Mouse (Mus musculus) liver, adult 2 months (tissue): ENCODE measurements around the gene Cmtm8. TPM values are rescaled to one million over a fixed set of nuclear protein-coding genes. Genes with fewer than 3 reads are reported as not detected.

Source experiments
- DNase-seq: peaks from one replicate; pipeline ENCODE4 v3.0.0-alpha.2; 2011; ENCODE audit warnings: low read depth, low spot score; ENCODE audit errors: extremely low read depth
- H3K27ac ChIP-seq: fragments of 200-500 bp; replicated peaks from 2 replicates; pipeline ENCODE4 v1.5.1; 2012; ENCODE audit warnings: low read depth, mild to moderate bottlenecking, control low read depth, inconsistent platforms, low read length; ENCODE audit not compliant: insufficient read depth
- H3K27me3 ChIP-seq: fragments of 200-500 bp; 2 replicates; pipeline ENCODE4 v1.6.1; 2012; ENCODE audit warnings: mild to moderate bottlenecking, moderate library complexity, low read length, inconsistent platforms; ENCODE audit not compliant: control insufficient read depth, insufficient read depth
- H3K36me3 ChIP-seq: fragments of 200-500 bp; 2 replicates; pipeline ENCODE4 v1.6.1; 2012; ENCODE audit warnings: low read length, inconsistent platforms; ENCODE audit not compliant: control insufficient read depth, insufficient read depth
- H3K4me1 ChIP-seq: fragments of 200-500 bp; 2 replicates; pipeline ENCODE4 v1.6.1; 2011; ENCODE audit warnings: low read length; ENCODE audit not compliant: control insufficient read depth, insufficient read depth
- H3K4me3 ChIP-seq: fragments of 200-500 bp; 2 replicates; pipeline ENCODE4 v1.5.1; 2011; ENCODE audit warnings: low read depth, mild to moderate bottlenecking, control low read depth, low read length, moderate library complexity; ENCODE audit not compliant: insufficient read depth
- H3K79me2 ChIP-seq: fragments of 200-500 bp; 2 replicates; pipeline ENCODE4 v1.6.1; 2012; ENCODE audit warnings: inconsistent platforms, mild to moderate bottlenecking, low read length, moderate library complexity; ENCODE audit not compliant: control insufficient read depth, insufficient read depth
- H3K9ac ChIP-seq: fragments of 200-500 bp; 2 replicates; pipeline ENCODE4 v1.6.1; 2012; ENCODE audit warnings: low read depth, mild to moderate bottlenecking, control low read depth, inconsistent platforms, low read length
- CTCF ChIP-seq: fragments of 200-500 bp; IDR thresholded peaks from 2 replicates; pipeline ENCODE4 v1.5.1; 2011; ENCODE audit warnings: low read depth, low read length, control low read depth
- POLR2A ChIP-seq: fragments of 200-500 bp; IDR thresholded peaks from 2 replicates; pipeline ENCODE4 v1.6.1; 2011; ENCODE audit warnings: low read length, control low read depth; ENCODE audit not compliant: insufficient read depth; ENCODE audit errors: extremely low read depth
- WGBS: fragments of 180-500 bp; shearing (Covaris S2); methylation state at CpG from one replicate; pipeline ENCODE4 v1.1.7; 2018; 5-methylcytosine and 5-hydroxymethylcytosine counted together
- polyA plus RNA-seq: library from polyadenylated mRNA; depleted of rRNA; stranded (reverse); fragments of >200 nt; gene quantifications from 2 replicates; pipeline ENCODE4 v1.2.3, GENCODE M21; 2012
- total RNA-seq: library from RNA; depleted of rRNA; stranded (reverse); fragments of >200 nt; gene quantifications from 2 replicates; pipeline ENCODE4 v1.2.3, GENCODE M21; 2014

Gene Cmtm8
- total and polyA plus RNA-seq, 2 experiments, result 77.3 to 180 TPM

- Histone ChIP-seq H3K36me3 (no peaks in the 10 kb centered on the region), H3K27ac (peak overlapping the region; percentile 56), H3K27me3 (no peaks in the 10 kb centered on the region), H3K79me2 (no peaks in the 10 kb centered on the region), H3K4me3 (peak overlapping the region; percentile 65), H3K9ac (peak overlapping the region; percentile 49), H3K4me1 (no peaks in the 10 kb centered on the region)
- no peak for TF ChIP-seq POLR2A
- no peak for TF ChIP-seq CTCF
- 6% methylated on average over 38 of the region's 38 CpGs for WGBS
- DNase-seq, result peak; percentile 27
Observed at GRCm38 (mm10) chr9:114780746-114781525, 63.0 kb downstream of the Cmtm8 start.

DNA sequence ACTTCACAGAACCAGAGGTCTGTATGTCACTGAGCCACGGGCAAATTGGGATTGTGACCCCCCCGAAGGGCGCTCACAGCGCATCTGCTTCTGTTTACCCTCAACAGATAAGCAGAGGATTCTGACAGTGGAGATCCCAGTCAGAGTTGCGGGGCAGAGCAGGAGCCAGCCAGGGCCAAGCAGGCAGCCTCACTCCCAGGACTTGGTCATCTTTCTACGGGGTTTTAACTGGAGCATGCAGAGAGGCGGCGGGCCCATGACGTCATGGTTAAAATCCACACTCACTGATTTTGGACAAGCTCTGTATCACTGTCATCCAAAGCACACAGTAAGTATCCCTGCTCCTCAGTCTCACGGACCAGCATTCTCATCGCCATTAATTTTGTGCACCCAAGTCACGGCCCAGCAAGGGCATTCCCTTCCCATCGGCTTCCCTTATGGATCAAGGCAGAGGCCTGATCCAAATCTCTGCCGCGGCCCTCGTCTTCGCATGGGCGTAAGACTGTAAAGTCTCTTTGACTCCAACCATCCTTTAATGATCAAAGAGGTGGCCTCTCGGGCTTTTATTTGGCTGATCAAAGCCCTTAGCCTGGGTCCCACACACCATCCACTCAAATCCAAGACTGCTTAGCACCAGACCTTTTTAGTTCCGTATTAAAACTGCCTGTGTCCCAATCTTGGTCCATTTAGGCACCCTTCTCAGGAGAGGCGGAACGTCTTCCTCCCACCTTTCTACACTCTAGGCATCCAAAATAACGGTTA lies 63.8 kb downstream of the Cmtm8 start:
- 62% methylated on average over 23 of the region's 23 CpGs for WGBS
- no peak for DNase-seq

GRCm38 (mm10) chr9:114778877-114779276 lies 65.1 kb downstream of the Cmtm8 start:
- Histone ChIP-seq H3K9ac (no peak overlapping the region), H3K36me3 (no peaks in the 10 kb centered on the region), H3K79me2 (no peaks in the 10 kb centered on the region), H3K27ac (no peak overlapping the region), H3K4me1 (no peaks in the 10 kb centered on the region), H3K27me3 (no peaks in the 10 kb centered on the region), H3K4me3 (no peak overlapping the region)
- TF ChIP-seq POLR2A (no peak), CTCF (no peak)
- 90% methylated on average over 7 of the region's 7 CpGs for WGBS
- no peak for DNase-seq

More for the DNA sequence above, 63.8 kb downstream of the Cmtm8 start:
- 0 out of 2 replicates have a peak overlapping the region, but pooled peaks have one; percentile 14 for H3K9ac ChIP-seq
- no peaks in the 10 kb centered on the region for H3K4me1 ChIP-seq
- H3K4me3 ChIP-seq, result peak overlapping the region; percentile 12
- H3K27me3 ChIP-seq, result no peaks in the 10 kb centered on the region
- no peaks in the 10 kb centered on the region for H3K36me3 ChIP-seq
- TF ChIP-seq CTCF (no peak), POLR2A (no peak)
- H3K79me2 ChIP-seq, result no peaks in the 10 kb centered on the region
- no peak overlapping the region for H3K27ac ChIP-seq

DNA sequence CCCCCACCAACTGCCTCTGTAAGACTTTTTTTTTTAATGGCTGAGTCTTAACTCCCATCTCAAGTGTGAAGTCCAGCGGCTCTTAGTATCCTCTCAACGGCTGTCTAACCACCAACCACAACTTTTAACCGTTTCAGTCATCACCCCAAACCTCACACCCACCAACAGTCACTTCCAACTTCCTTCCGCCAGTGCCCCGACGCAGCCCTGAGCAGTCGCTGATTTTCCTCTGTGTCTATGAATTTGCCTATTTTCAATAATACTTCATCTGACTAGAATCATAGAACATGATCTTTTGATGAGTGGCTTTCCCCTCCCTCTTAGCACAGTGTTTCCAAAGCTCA lies 65.9 kb downstream of the Cmtm8 start:
- no peak for DNase-seq
- Histone ChIP-seq H3K4me1 (no peaks in the 10 kb centered on the region), H3K27ac (no peak overlapping the region), H3K79me2 (no peaks in the 10 kb centered on the region), H3K36me3 (no peaks in the 10 kb centered on the region), H3K4me3 (no peak overlapping the region), H3K27me3 (no peaks in the 10 kb centered on the region), H3K9ac (no peak overlapping the region)
- TF ChIP-seq POLR2A (no peak), CTCF (no peak)
- WGBS, result 77% methylated on average over 7 of the region's 7 CpGs

GRCm38 (mm10) chr9:114777178-114778046 lies 66.5 kb downstream of the Cmtm8 start:
- no peak overlapping the region for H3K9ac ChIP-seq
- H3K27ac ChIP-seq, result no peak overlapping the region
- no peak for TF ChIP-seq POLR2A
- no peak for TF ChIP-seq CTCF
- H3K27me3 ChIP-seq, result no peaks in the 10 kb centered on the region
- H3K4me1 ChIP-seq, result no peaks in the 10 kb centered on the region
- no peaks in the 10 kb centered on the region for H3K79me2 ChIP-seq
- no peak for DNase-seq
- H3K36me3 ChIP-seq, result no peaks in the 10 kb centered on the region
- 71% methylated on average over 6 of the region's 6 CpGs for WGBS
- no peak overlapping the region for H3K4me3 ChIP-seq
